Mouse (Mus musculus) spleen, adult 2 months (tissue): Measurements from ENCODE around the gene Aebp2.

Experiments
- CTCF ChIP-seq: fragments of 200-500 bp; IDR thresholded peaks from 2 replicates; pipeline ENCODE4 v1.5.1; 2011; ENCODE audit warnings: mild to moderate bottlenecking, inconsistent platforms; ENCODE audit not compliant: insufficient read depth, insufficient read length, insufficient replicate concordance; ENCODE audit errors: extremely low read depth
- POLR2A ChIP-seq: fragments of 200-500 bp; IDR thresholded peaks from 2 replicates; pipeline ENCODE4 v1.6.1; 2011; ENCODE audit warnings: low read depth, low read length, inconsistent platforms

DNA sequence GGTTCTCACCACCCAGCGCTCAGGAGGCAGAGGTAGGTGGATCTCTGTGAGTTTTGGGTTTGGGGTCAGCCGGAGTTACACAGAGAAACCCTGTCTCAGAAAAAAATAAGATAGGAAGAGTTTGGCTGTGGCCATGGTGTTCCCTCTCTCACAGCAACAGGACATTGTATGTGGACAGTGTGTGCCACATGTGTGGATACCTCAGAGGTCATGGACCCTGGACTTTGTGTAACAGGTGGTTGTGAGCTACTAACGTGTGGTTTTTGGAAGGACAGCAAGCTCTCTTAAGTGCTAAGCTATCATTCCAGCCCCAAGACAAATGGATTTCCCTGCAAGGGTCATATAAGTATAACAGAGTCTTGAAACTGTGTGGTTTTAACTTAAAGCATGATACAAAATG is 47.5 kb upstream of the Aebp2 start:
- no peak for TF ChIP-seq CTCF
- no peak for TF ChIP-seq POLR2A
